Mouse (Mus musculus): Measurements from ENCODE around the gene Faap20. TPM values are rescaled to one million over a fixed set of nuclear protein-coding genes. Genes with fewer than 3 reads are reported as not detected.

Faap20 gene
- total and polyA plus RNA-seq, 3 experiments = 18.6 to 34.4 TPM; not detected in 1

DNA sequence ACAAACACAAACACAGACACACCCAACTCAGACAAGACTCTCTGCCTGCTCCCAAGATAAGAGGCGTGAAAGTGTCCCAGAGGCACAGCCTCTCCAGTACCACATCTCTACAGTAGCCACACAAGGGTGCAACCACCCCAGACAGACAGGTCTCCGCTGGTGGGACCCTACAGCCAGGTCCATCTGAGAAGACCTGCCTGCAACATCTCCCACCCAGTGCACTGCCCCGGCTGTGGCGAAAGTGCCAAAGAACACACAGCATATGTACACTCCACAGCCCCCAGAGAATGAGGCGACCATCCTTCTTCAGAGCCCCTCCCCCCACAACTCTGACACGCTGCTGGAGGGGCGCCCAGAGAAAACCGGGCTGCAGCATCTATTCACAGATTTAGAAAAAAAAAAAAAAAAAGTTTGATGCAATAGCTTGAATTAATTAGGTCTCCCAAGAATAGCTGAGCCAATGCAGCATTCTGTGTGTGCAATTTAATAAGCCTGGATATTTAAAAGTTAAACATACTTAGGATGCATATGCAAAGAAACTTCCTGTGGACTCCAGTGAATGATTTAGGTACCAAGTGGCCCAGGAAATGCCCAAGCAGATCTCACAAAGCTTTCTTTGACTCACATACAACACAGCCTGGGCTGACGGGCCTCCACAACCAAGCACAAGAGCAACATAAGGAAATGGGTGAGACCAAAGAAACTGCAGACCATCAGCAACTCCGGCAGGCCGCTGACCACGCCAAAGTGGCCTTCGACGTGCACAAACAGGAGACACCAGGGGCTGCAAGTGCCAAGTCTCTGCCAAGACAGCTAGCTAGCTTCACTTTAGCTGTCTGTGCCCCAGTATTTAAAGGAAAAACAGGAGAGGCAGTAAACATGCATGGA lies 29.1 kb upstream of the Faap20 start:
- no peak for TF ChIP-seq CHD2 (IDR thresholded peaks at IDR 0.05; ENCODE audit: low read length)
- TF ChIP-seq CHD1 (IDR thresholded peaks at IDR 0.05; ENCODE audit: low read depth, low read length) = no peak
- TF ChIP-seq BHLHE40 (IDR thresholded peaks at IDR 0.05; ENCODE audit: borderline replicate concordance, low read depth, low read length) = no peak
- TF ChIP-seq CTCF (IDR thresholded peaks at IDR 0.05 in 2 of 3, conservative IDR thresholded peaks at IDR 0.05 in 1 of 3; ENCODE audit: control insufficient read depth in 1 of 3, insufficient read depth in 1 of 3, low read depth in 2 of 3, low read length in 3 of 3, poor library complexity in 1 of 3, severe bottlenecking in 1 of 3) = no peak
- no peak; the same call in 1 of the 2 replicates for TF ChIP-seq SIN3A (IDR thresholded peaks at IDR 0.05; ENCODE audit: low read length)
- TF ChIP-seq ZC3H11A (IDR thresholded peaks at IDR 0.05; ENCODE audit: low read depth, low read length) = no peak
- no peak for TF ChIP-seq HCFC1 (IDR thresholded peaks at IDR 0.05; ENCODE audit: low read depth, low read length)
- no peak for TF ChIP-seq NRF1 (IDR thresholded peaks at IDR 0.05; ENCODE audit: insufficient read depth, low read depth, low read length, poor library complexity, severe bottlenecking)
- no peak for TF ChIP-seq MAX (IDR thresholded peaks at IDR 0.05; ENCODE audit: low read length)
- no peak for TF ChIP-seq GABPA (IDR thresholded peaks at IDR 0.05; ENCODE audit: low read depth, low read length)
- TF ChIP-seq JUND (IDR thresholded peaks at IDR 0.05; ENCODE audit: low read depth, low read length) = no peak
- TF ChIP-seq POLR2A (IDR thresholded peaks at IDR 0.05; ENCODE audit: control insufficient read depth in 1 of 2, insufficient read depth in 1 of 2, low read depth in 1 of 2, low read length in 2 of 2, poor library complexity in 1 of 2) = no peak
- TF ChIP-seq USF2 (IDR thresholded peaks at IDR 0.05; ENCODE audit: borderline replicate concordance in 1 of 2, insufficient read depth in 1 of 2, low read depth in 1 of 2, low read length in 2 of 2) = no peak
- TF ChIP-seq RCOR1 (IDR thresholded peaks at IDR 0.05; ENCODE audit: low read depth, low read length) = no peak
- no peak for TF ChIP-seq POLR2AphosphoS5 (IDR thresholded peaks at IDR 0.05; ENCODE audit: borderline replicate concordance, low read depth, low read length)
- no peak for TF ChIP-seq GATA1 (IDR thresholded peaks at IDR 0.05; ENCODE audit: low read depth, low read length)
- Histone ChIP-seq H3K4me1 (ENCODE audit: control insufficient read depth in 1 of 2, insufficient read depth in 2 of 2, low read length in 2 of 2) (peaks cover 11 to 26% of the 10 kb centered on the region in 2 experiments), H3K4me3 (ENCODE audit: control insufficient read depth in 1 of 2, insufficient read depth in 1 of 2, low read depth in 2 of 2, low read length in 2 of 2) (peak overlapping the region; percentile 61 to 85), H3K27ac (ENCODE audit: control insufficient read depth, low read depth, low read length) (no peak overlapping the region), H3K27me3 (ENCODE audit: control insufficient read depth in 1 of 2, insufficient read depth in 2 of 2, low read length in 2 of 2) (no peaks in the 10 kb centered on the region), H3K36me3 (ENCODE audit: control insufficient read depth in 1 of 2, insufficient read depth in 2 of 2, low read length in 2 of 2) (peaks cover 0 to 6% of the 10 kb centered on the region in 2 experiments; a peak in 2 of 4 replicates), H3K9me3 (replicated peaks; ENCODE audit: insufficient read depth, low read length) (no peaks in the 10 kb centered on the region), H3K9ac (ENCODE audit: control insufficient read depth, low read depth, low read length, poor library complexity, severe bottlenecking) (peak overlapping the region; percentile 57), H3K79me2 (ENCODE audit: control insufficient read depth, insufficient read depth, low read length, poor library complexity) (peaks cover 37% of the 10 kb centered on the region)
- DNase-seq (ENCODE audit: low read depth, low spot score) = peak; percentile 20

DNA sequence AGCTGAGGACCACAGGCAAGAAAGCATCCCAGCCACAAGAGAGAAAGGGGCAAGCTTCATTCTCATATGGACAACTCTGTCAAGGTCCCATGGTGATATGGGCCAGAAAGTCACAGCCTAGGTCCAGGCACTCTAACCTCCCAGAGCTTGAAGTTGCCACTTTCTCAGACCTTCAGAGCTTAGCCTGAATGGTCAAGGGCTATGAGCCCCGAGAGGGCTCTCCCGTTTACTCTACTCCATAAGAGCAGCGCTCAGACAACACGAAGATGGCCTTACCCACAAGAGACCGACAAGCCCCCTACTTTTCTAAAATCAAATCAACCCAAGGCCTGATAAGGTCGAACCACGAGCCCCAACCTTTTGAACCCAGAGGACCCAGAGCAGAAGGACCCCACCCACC lies 28.5 kb upstream of the Faap20 start:
- Histone ChIP-seq H3K36me3 (ENCODE audit: control insufficient read depth in 1 of 2, insufficient read depth in 2 of 2, low read length in 2 of 2) (peaks cover 0 to 6% of the 10 kb centered on the region in 2 experiments; a peak in 2 of 4 replicates), H3K4me3 (ENCODE audit: control insufficient read depth in 1 of 2, insufficient read depth in 1 of 2, low read depth in 2 of 2, low read length in 2 of 2) (peak overlapping the region; percentile 61 to 85), H3K9ac (ENCODE audit: control insufficient read depth, low read depth, low read length, poor library complexity, severe bottlenecking) (peak overlapping the region; percentile 57), H3K79me2 (ENCODE audit: control insufficient read depth, insufficient read depth, low read length, poor library complexity) (peaks cover 31% of the 10 kb centered on the region), H3K9me3 (replicated peaks; ENCODE audit: insufficient read depth, low read length) (no peaks in the 10 kb centered on the region), H3K27ac (ENCODE audit: control insufficient read depth, low read depth, low read length) (no peak overlapping the region), H3K27me3 (ENCODE audit: control insufficient read depth in 1 of 2, insufficient read depth in 2 of 2, low read length in 2 of 2) (no peaks in the 10 kb centered on the region), H3K4me1 (ENCODE audit: control insufficient read depth in 1 of 2, insufficient read depth in 2 of 2, low read length in 2 of 2) (peaks cover 11 to 26% of the 10 kb centered on the region in 2 experiments)
- no peak for TF ChIP-seq CTCF (IDR thresholded peaks at IDR 0.05 in 2 of 3, conservative IDR thresholded peaks at IDR 0.05 in 1 of 3; ENCODE audit: control insufficient read depth in 1 of 3, insufficient read depth in 1 of 3, low read depth in 2 of 3, low read length in 3 of 3, poor library complexity in 1 of 3, severe bottlenecking in 1 of 3)
- TF ChIP-seq ZNF384 (IDR thresholded peaks at IDR 0.05; ENCODE audit: low read depth, low read length) = no peak
- no peak for TF ChIP-seq USF1 (IDR thresholded peaks at IDR 0.05; ENCODE audit: low read depth, low read length)
- TF ChIP-seq SIN3A (IDR thresholded peaks at IDR 0.05; ENCODE audit: low read length) = no peak
- no peak for TF ChIP-seq POLR2AphosphoS5 (IDR thresholded peaks at IDR 0.05; ENCODE audit: borderline replicate concordance, low read depth, low read length)
- no peak for TF ChIP-seq MXI1 (IDR thresholded peaks at IDR 0.05; ENCODE audit: low read depth, low read length)
- no peak for TF ChIP-seq MAX (IDR thresholded peaks at IDR 0.05; ENCODE audit: low read length)
- no peak for TF ChIP-seq NRF1 (IDR thresholded peaks at IDR 0.05; ENCODE audit: insufficient read depth, low read depth, low read length, poor library complexity, severe bottlenecking)
- TF ChIP-seq ZMIZ1 (IDR thresholded peaks at IDR 0.05; ENCODE audit: low read depth, low read length) = no peak
- no peak for DNase-seq (ENCODE audit: low read depth, low spot score)

All from MEL (cell line).